ENCODE assay signal across 24 mouse cellular contexts in genomic region chr7:143891146-143891545, GRCm38 (mm10). TPM values are rescaled to one million over a fixed set of nuclear protein-coding genes. Genes with fewer than 3 reads are reported as not detected.
"Had no signal": no experiment of that assay in that cellular context is flagged by ENCODE, and none has a peak within 500 bp of the region (broad histone marks: within the 10 kb centered on the region; RNA-seq: fewer than 3 reads in every experiment).

No protein-coding gene starts in this region.

- H3K4me3 ChIP-seq: limb, embryonic 10.5 days; liver, embryonic 12.5 days; midbrain, embryonic 10.5 days; myocyte; neural tube, embryonic 15.5 days had no signal

- H3K9ac ChIP-seq: liver, embryonic 12.5 days; lung, embryonic 14.5 days; neural tube, embryonic 15.5 days had no signal

- H3K27ac ChIP-seq: kidney, postnatal 0 days; limb, embryonic 10.5 days; liver, embryonic 12.5 days; midbrain, embryonic 10.5 days; neural tube, embryonic 15.5 days; stomach, postnatal 0 days had no signal

- ATAC-seq: liver, embryonic 12.5 days had no signal

- H3K9me3 ChIP-seq: limb, embryonic 10.5 days; liver, embryonic 12.5 days; midbrain, embryonic 10.5 days; neural tube, embryonic 15.5 days had no signal

- H3K4me2 ChIP-seq: liver, embryonic 12.5 days; lung, embryonic 14.5 days; neural tube, embryonic 15.5 days had no signal

- DNase-seq: kidney, adult 11 months; kidney, adult 9 months; kidney, postnatal 36 days; layer of hippocampus, adult 9-11 months; layer of hippocampus, postnatal 36 days; lung, embryonic 14.5 days; lung, postnatal 10 days; lung, postnatal 4 days; midbrain, embryonic 14.5 days; thymus, adult 18-20 months; thymus, postnatal 25 days had no signal

- H3K27me3 ChIP-seq: neural tube, embryonic 15.5 days had no signal

- H3K36me3 ChIP-seq: limb, embryonic 10.5 days; liver, embryonic 12.5 days; midbrain, embryonic 10.5 days; neural tube, embryonic 15.5 days had no signal

- H3K4me1 ChIP-seq: limb, embryonic 10.5 days; liver, embryonic 12.5 days; neural tube, embryonic 15.5 days had no signal

RNA-seq across cellular contexts. Expression of gene Gm498, which starts 24.5 kb away (rescaled TPM):
- total RNA-seq: layer of hippocampus, adult 18-20 months; layer of hippocampus, postnatal 36 days; megakaryocyte, adult 5-6 weeks had no signal
- polyA plus RNA-seq: kidney, postnatal 0 days; limb, embryonic 10.5 days; limb, embryonic 14.5 days; liver, embryonic 12.5 days; liver, embryonic 16.5 days; lung, embryonic 14.5 days; midbrain, embryonic 10.5 days; midbrain, embryonic 14.5 days; myocyte; neural tube, embryonic 11.5 days; neural tube, embryonic 15.5 days; stomach, postnatal 0 days; urinary bladder, adult 2 months had no signal
